Mouse (Mus musculus): ENCODE measurements around the gene En1. TPM values are rescaled to one million over a fixed set of nuclear protein-coding genes. Genes with fewer than 3 reads are reported as not detected.
A peak's percentile ranks its signal among the peaks of the same experiment; 100 is the strongest.

Gene En1
- polyA plus RNA-seq, 1 experiment from 2014 or later: 13.6 TPM

DNA sequence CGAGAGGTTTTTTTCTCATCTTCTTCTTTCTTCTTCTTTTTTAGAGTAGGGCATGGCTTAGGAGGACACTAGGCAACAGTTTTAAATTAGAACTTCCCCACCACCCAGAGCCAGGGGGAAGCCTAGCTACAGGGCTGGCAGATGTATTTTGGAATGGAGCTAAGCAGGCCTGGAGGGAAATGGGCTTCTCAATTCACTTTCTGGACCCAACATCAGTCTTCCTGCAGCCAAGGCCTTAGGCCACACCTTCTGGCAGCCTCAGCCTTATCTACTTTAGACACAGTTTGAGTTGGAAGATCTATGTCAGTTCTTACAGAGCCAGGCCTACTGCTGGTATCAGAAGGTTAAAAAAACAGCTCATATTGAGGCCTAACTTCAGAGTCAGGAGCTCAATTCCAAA is 42.5 kb downstream of the En1 start:
- H3K9ac ChIP-seq (replicated peaks): no peak overlapping the region
- no peaks in the 10 kb centered on the region for H3K9me3 ChIP-seq
- ATAC-seq: peak; percentile 57; the same call in 1 of the 2 replicates
- H3K4me3 ChIP-seq (replicated peaks): no peak overlapping the region
- peaks cover 25% of the 10 kb centered on the region for H3K4me1 ChIP-seq (replicated peaks)
- H3K27ac ChIP-seq: peak overlapping the region; percentile 78
- WGBS: 4% methylated on average over 1 of the region's 1 CpGs
- H3K36me3 ChIP-seq: no peaks in the 10 kb centered on the region
- peaks cover 28% of the 10 kb centered on the region for H3K27me3 ChIP-seq
- peak overlapping the region; percentile 47 for H3K4me2 ChIP-seq (replicated peaks)

DNA sequence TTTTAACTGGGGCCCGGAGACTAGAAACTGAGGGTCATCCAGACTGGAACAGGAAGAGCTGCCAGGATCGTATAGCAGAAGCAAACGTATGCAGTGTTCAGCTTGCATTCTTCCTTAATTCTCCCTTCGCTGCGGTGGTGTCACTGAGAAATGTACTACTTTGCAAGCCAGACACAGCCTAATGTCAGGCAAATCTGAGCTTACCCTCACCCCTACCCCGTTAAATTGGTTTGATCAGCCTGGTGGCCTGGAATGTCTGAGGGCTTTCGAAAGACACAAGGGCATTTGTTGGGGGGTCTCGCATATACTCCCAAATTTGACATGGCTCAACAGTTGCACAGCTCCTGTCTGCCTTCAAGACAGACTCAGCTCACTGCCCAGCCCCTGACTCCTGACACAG is 47.9 kb downstream of the En1 start:
- Histone ChIP-seq H3K27me3 (peaks cover 13% of the 10 kb centered on the region; the same call in 1 of the 2 replicates), H3K4me2 (replicated peaks) (no peak overlapping the region), H3K9ac (replicated peaks) (no peak overlapping the region), H3K27ac (no peak overlapping the region), H3K4me1 (replicated peaks) (peaks cover 3% of the 10 kb centered on the region; the same call in 1 of the 2 replicates), H3K4me3 (replicated peaks) (no peak overlapping the region), H3K9me3 (no peaks in the 10 kb centered on the region), H3K36me3 (no peaks in the 10 kb centered on the region)
- no peak for ATAC-seq
- WGBS: 54% methylated on average over 8 of the region's 8 CpGs

DNA sequence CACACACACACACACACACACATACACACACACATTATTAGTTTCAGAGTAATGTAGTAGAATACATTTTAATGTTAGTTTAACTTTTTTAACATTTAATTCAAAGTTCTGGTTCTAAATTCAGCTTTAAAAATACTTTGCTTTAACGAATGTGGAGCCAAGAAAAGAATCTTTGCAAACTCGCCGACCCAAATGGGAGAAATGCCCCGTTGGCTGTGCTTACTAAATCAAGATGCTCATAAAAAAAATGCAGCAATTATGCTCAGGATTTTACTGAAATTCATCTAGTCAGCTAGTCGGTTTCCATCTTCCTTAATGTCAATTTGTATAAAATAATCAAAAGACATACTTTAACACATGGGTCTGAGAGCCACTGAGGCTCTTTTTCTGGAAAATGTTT is 49.8 kb downstream of the En1 start:
- no peaks in the 10 kb centered on the region for H3K4me1 ChIP-seq (replicated peaks)
- H3K36me3 ChIP-seq: no peaks in the 10 kb centered on the region
- WGBS: 89% methylated on average over 5 of the region's 5 CpGs
- H3K27me3 ChIP-seq: no peaks in the 10 kb centered on the region
- H3K27ac ChIP-seq: no peak overlapping the region
- no peak overlapping the region for H3K4me3 ChIP-seq (replicated peaks)
- no peak overlapping the region for H3K4me2 ChIP-seq (replicated peaks)
- no peak for ATAC-seq
- H3K9ac ChIP-seq (replicated peaks): no peak overlapping the region
- H3K9me3 ChIP-seq: no peaks in the 10 kb centered on the region

DNA sequence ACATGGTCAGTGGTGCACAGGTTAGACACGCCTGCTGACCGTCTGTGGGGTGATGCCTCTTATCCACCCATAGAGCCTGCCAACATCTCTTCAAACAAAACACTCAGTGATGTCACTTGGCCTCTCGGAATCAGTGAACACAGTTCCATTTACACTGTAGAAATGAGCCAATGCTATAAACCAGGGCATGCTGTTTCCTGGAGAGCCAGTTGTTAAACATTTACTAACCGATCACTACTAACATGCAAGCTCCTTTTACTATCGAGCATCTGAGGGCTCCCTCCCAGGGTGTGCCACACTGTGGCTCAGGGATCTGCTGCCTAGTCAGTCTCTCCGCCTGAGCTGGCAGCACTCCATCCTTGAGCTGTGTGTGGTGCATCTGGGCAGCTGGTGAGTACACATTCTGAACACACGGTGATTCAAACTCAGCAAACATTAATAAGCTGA is 52.8 kb downstream of the En1 start:
- WGBS: 79% methylated on average over 7 of the region's 7 CpGs
- Histone ChIP-seq H3K9me3 (no peaks in the 10 kb centered on the region), H3K27me3 (no peaks in the 10 kb centered on the region), H3K4me2 (replicated peaks) (no peak overlapping the region), H3K4me3 (replicated peaks) (no peak overlapping the region), H3K27ac (peak overlapping the region; percentile 19; the same call in 1 of the 2 replicates), H3K9ac (replicated peaks) (no peak overlapping the region), H3K4me1 (replicated peaks) (no peaks in the 10 kb centered on the region), H3K36me3 (no peaks in the 10 kb centered on the region)
- peak; percentile 79 for ATAC-seq

Other genes starting within 250 kb of the En1 start
- gene Marco, start 97.4 kb upstream of the En1 start, polyA plus RNA-seq (2015; fragmentation: Nextera tagmentation; extraction: Ambion mirVana): 0.52 TPM in 1 of 2 replicates, not detected in the other